ENCODE assay signal across 17 mouse cellular contexts in the genomic region with DNA sequence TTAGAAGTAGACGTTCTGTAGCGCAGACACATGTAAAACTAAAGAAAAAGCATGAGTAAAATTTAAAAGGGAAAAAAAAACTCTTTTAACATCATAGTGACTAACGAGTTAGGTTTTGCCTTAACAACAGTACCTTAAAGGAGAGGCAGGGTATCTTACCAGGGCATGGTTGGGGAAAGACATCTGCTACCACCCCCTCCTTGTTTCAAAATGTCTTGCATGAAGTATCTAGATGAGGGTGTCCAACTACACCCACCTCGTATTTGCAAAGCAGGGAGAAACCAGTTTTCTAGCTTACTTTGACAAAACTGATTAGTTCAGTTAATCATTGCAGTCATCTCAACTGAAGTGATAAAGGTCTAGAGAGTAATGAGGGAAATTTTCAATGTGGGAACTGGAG.
"Had no signal": no experiment of that assay in that cellular context is flagged by ENCODE, and none has a peak within 500 bp of the region (broad histone marks: within the 10 kb centered on the region; RNA-seq: fewer than 3 reads in every experiment).

No protein-coding gene starts in this region.

- H3K4me3 ChIP-seq: liver, embryonic 15.5 days; lung, embryonic 15.5 days; megakaryocyte, embryonic 14.5 days; midbrain, embryonic 13.5 days; midbrain, embryonic 15.5 days; neural tube, embryonic 12.5 days; stomach, embryonic 15.5 days had no signal

- H3K27ac ChIP-seq: liver, embryonic 15.5 days; lung, embryonic 15.5 days; macrophage; midbrain, embryonic 13.5 days; midbrain, embryonic 15.5 days; neural tube, embryonic 12.5 days; stomach, embryonic 15.5 days; stomach, postnatal 0 days had no signal

- DNase-seq: liver, postnatal 0 days; lung, adult 2 months; lung, postnatal 14 days; lung, postnatal 36 days; right cerebral cortex, postnatal 25 days; thymus, adult 18-20 months; thymus, postnatal 14 days; thymus, postnatal 36 days had no signal
